Mouse (Mus musculus) Muller cell, postnatal 12 days (primary cell): ENCODE data around the gene Atxn3.

ENCODE experiments used
- DNase-seq: peaks from one replicate; pipeline ENCODE4 v3.0.0-alpha.2; 2015; ENCODE audit errors: inconsistent ontology term

The Atxn3 gene

GRCm38 (mm10) chr12:101891066-101891465, 67.0 kb downstream of the Atxn3 start:
- DNase-seq, result no peak

- DNase-seq, result no peak
Measured at GRCm38 (mm10) chr12:101889351-101889750, 68.7 kb downstream of the Atxn3 start.

GRCm38 (mm10) chr12:101888312-101888711, 69.7 kb downstream of the Atxn3 start:
- no peak for DNase-seq

GRCm38 (mm10) chr12:101884926-101885325, 73.1 kb downstream of the Atxn3 start:
- no peak for DNase-seq

- no peak for DNase-seq
Measured at GRCm38 (mm10) chr12:101876374-101876773, 81.7 kb downstream of the Atxn3 start.

GRCm38 (mm10) chr12:101875107-101875506, 82.9 kb downstream of the Atxn3 start:
- peak; percentile 21 for DNase-seq
